In the genomic region with DNA sequence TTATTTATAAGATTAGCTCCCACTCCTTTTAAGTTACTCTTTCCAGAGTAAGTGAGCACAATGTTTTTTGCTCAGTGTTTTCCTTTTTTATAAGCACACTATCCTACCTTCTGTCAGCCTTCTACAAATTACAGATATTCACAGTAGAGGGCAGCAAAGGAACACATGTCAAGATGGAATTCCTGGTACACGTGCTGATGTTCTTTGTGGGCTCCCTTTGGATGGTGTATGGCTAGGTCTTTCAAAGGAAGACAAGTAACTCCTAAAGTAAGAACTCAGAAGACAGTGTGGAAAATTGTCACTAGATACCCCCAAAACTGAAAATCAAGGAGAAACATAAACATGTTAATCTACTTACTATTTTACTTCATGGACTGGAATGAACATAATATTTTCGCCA, we compare ENCODE assay signal across 8 mouse cellular contexts. TPM values are rescaled to one million over a fixed set of nuclear protein-coding genes. Genes with fewer than 3 reads are reported as not detected.
DNase-seq lines count a peak whose midpoint lies in the region; ATAC-seq and TF ChIP-seq lines count a peak whose summit lies in the region.

No protein-coding gene starts in this region.

- WGBS in kidney, embryonic 16.5 days, result 49% methylated on average over 2 of the region's 2 CpGs
- 46% methylated on average over 2 of the region's 2 CpGs for WGBS in hindbrain, embryonic 16.5 days

- H3K79me2 ChIP-seq in CH12.LX (replicated peaks; ENCODE audit: control insufficient read depth, extremely low read depth, insufficient read depth, poor library complexity, severe bottlenecking), result no peaks in the 10 kb centered on the region

- TF ChIP-seq EP300 in CH12.LX (IDR thresholded peaks at IDR 0.05; ENCODE audit: low read length), result no peak

- H3K4me1 ChIP-seq in kidney, embryonic 16.5 days (ENCODE audit: insufficient read depth, low read length), result no peaks in the 10 kb centered on the region
- H3K4me1 ChIP-seq in CH12.LX (ENCODE audit: control insufficient read depth in 1 of 2, insufficient read depth in 2 of 2), result no peaks in the 10 kb centered on the region
- no peaks in the 10 kb centered on the region for H3K4me1 ChIP-seq in hindbrain, embryonic 16.5 days (ENCODE audit: control insufficient read depth, insufficient read depth, low read depth, low read length)

- peak; percentile 75 for TF ChIP-seq RAD21 in CH12.LX (IDR thresholded peaks at IDR 0.05; ENCODE audit: low read depth, low read length)

- H3K9ac ChIP-seq in kidney, embryonic 16.5 days (replicated peaks; ENCODE audit: low read length), result no peak overlapping the region
- H3K9ac ChIP-seq in CH12.LX (ENCODE audit: insufficient read depth, low read depth), result no peak overlapping the region
- H3K9ac ChIP-seq in hindbrain, embryonic 16.5 days (ENCODE audit: low read depth, low read length), result no peak overlapping the region

- peak; percentile 75; the same call in 1 of the 2 replicates for ATAC-seq in kidney, embryonic 16.5 days (ENCODE audit: low FRiP score, low TSS enrichment)
- peak; percentile 61; the same call in 1 of the 2 replicates for ATAC-seq in hindbrain, embryonic 16.5 days
- ATAC-seq in activated CD4-positive, CD25-positive, alpha-beta regulatory T cell, adult 4 months, result no peak

- dilution Hi-C loops in CH12.LX (cut with MboI; ENCODE audit: extremely low pct_ligation_motif_present, extremely low pct_unique_long_range_greater_than_20kb, low sequenced_read_pairs), result no loop called here

- no peaks in the 10 kb centered on the region for H3K36me3 ChIP-seq in kidney, embryonic 16.5 days (ENCODE audit: insufficient read depth, low read length)
- no peaks in the 10 kb centered on the region for H3K36me3 ChIP-seq in CH12.LX (replicated peaks in 1 of 2; ENCODE audit: control insufficient read depth in 1 of 2, insufficient read depth in 1 of 2, low read length in 1 of 2)
- no peaks in the 10 kb centered on the region for H3K36me3 ChIP-seq in hindbrain, embryonic 16.5 days (ENCODE audit: control insufficient read depth, insufficient read depth, low read length)

- TF ChIP-seq CTCF in CH12.LX (conservative IDR thresholded peaks at IDR 0.05 in 1 of 2, IDR thresholded peaks at IDR 0.05 in 1 of 2; ENCODE audit: low read depth in 2 of 2, low read length in 2 of 2), result peak; percentile 8 to 67; a peak in 2 of 4 replicates

- DNase-seq in kidney, postnatal 25 days, result no peak
- DNase-seq in CH12.LX (ENCODE audit: extremely low read depth), result peak; percentile 21
- DNase-seq in adipocyte (ENCODE audit: low spot score), result peak; percentile 58
- DNase-seq in spleen, postnatal 14 days (ENCODE audit: low spot score in 2 of 2), result no peak
- DNase-seq in spleen, adult 12 weeks (ENCODE audit: low spot score), result no peak

- H3K4me2 ChIP-seq in kidney, embryonic 16.5 days (replicated peaks; ENCODE audit: low read depth, low read length), result no peak overlapping the region
- no peak overlapping the region for H3K4me2 ChIP-seq in CH12.LX (ENCODE audit: insufficient read depth, low read depth, poor library complexity, severe bottlenecking)
- no peak overlapping the region for H3K4me2 ChIP-seq in hindbrain, embryonic 16.5 days (ENCODE audit: low read length)

- H3K9me3 ChIP-seq in kidney, embryonic 16.5 days (ENCODE audit: low read length), result no peaks in the 10 kb centered on the region
- H3K9me3 ChIP-seq in CH12.LX (replicated peaks; ENCODE audit: low read length), result no peaks in the 10 kb centered on the region
- no peaks in the 10 kb centered on the region for H3K9me3 ChIP-seq in hindbrain, embryonic 16.5 days (ENCODE audit: control insufficient read depth, low read length)

- no peaks in the 10 kb centered on the region for H3K27me3 ChIP-seq in kidney, embryonic 16.5 days (ENCODE audit: insufficient read depth, low read length)
- H3K27me3 ChIP-seq in CH12.LX (replicated peaks), result no peaks in the 10 kb centered on the region
- H3K27me3 ChIP-seq in hindbrain, embryonic 16.5 days (replicated peaks; ENCODE audit: control insufficient read depth, insufficient read depth, low read length), result no peaks in the 10 kb centered on the region

- no peak overlapping the region for H3K27ac ChIP-seq in kidney, embryonic 16.5 days (ENCODE audit: low read length)
- H3K27ac ChIP-seq in CH12.LX (ENCODE audit: insufficient read depth, low read depth), result no peak overlapping the region
- H3K27ac ChIP-seq in hindbrain, embryonic 16.5 days (ENCODE audit: low read depth, low read length), result no peak overlapping the region

- no peak overlapping the region for H3K4me3 ChIP-seq in kidney, embryonic 16.5 days (ENCODE audit: low read length)
- H3K4me3 ChIP-seq in CH12.LX (replicated peaks in 1 of 3; ENCODE audit: low read depth in 2 of 3, low read length in 2 of 3, poor library complexity in 1 of 3), result no peak overlapping the region
- no peak overlapping the region for H3K4me3 ChIP-seq in hindbrain, embryonic 16.5 days (ENCODE audit: low read length)

- in situ Hi-C loops in CH12.LX (cut with MboI; ENCODE audit: low pct_ligation_motif_present, low pct_unique_long_range_greater_than_20kb, low sequenced_read_pairs), result no loop called here

- no peak for TF ChIP-seq POLR2A in CH12.LX (IDR thresholded peaks at IDR 0.05; ENCODE audit: low read depth, low read length)

TF ChIP-seq in CH12.LX, 34 proteins besides CTCF, POLR2A, EP300 and RAD21:
- TF ChIP-seq IRF4 (IDR thresholded peaks at IDR 0.05; ENCODE audit: low read depth, low read length) (no peak), SMC3 (IDR thresholded peaks at IDR 0.05; ENCODE audit: low read depth, low read length) (peak; percentile 42), ZC3H11A (IDR thresholded peaks at IDR 0.05; ENCODE audit: low read depth, low read length) (no peak), CHD1 (IDR thresholded peaks at IDR 0.05; ENCODE audit: low read depth, low read length) (no peak), USF1 (IDR thresholded peaks at IDR 0.05; ENCODE audit: low read depth, low read length) (no peak), RCOR1 (conservative IDR thresholded peaks at IDR 0.05; ENCODE audit: low read depth, low read length) (no peak), HCFC1 (IDR thresholded peaks at IDR 0.05; ENCODE audit: low read depth, low read length) (no peak), MAX (IDR thresholded peaks at IDR 0.05; ENCODE audit: low read length) (peak; percentile 65), CHD2 (IDR thresholded peaks at IDR 0.05; ENCODE audit: low read length) (no peak), KAT2A (IDR thresholded peaks at IDR 0.05; ENCODE audit: insufficient replicate concordance, low read length) (no peak), MYC (IDR thresholded peaks at IDR 0.05; ENCODE audit: low read depth, low read length) (peak; percentile 90), ZMIZ1 (IDR thresholded peaks at IDR 0.05; ENCODE audit: low read depth, low read length) (no peak), BHLHE40 (IDR thresholded peaks at IDR 0.05; ENCODE audit: low read depth, low read length) (peak; percentile 84)

RNA-seq across cellular contexts. Expression of a gene that starts 19.9 kb away (rescaled TPM):
- polyA plus RNA-seq in kidney, embryonic 16.5 days (2015; fragmentation: Nextera tagmentation; extraction: Ambion mirVana), result 22.8 and 23.0 TPM in 2 replicates
- total RNA-seq in CH12.LX (2012; rRNA removed) (3.9 TPM in 2 replicates), CH12.LX (2014; rRNA removed) (6.3 and 6.7 TPM in 2 replicates)
- polyA plus RNA-seq in CH12.LX (2012; ENCODE audit: insufficient read length, low read depth), result 4.8 and 5.7 TPM in 2 replicates
- 6.5 and 6.6 TPM in 2 replicates for polyA plus RNA-seq in hindbrain, embryonic 16.5 days (2015; fragmentation: Nextera tagmentation; extraction: Ambion mirVana)
- 10 to 100 TPM in 1 of 2 experiments, 1 to 10 TPM in 1; 9.0 to 10.5 TPM for polyA plus RNA-seq in activated CD4-positive, CD25-positive, alpha-beta regulatory T cell, adult 4 months (2017; shearing (Covaris generic))

Comparison
In these comparisons a context has a peak if more than half of its experiments do, and no peak if none do; other contexts are left out.
1. DNase-seq: peak in CH12.LX (single experiment) and adipocyte (single experiment); none in kidney, postnatal 25 days (0 of 2), spleen, postnatal 14 days (0 of 2) and spleen, adult 12 weeks (single experiment).